Mouse (Mus musculus): ENCODE data around the gene Camta1. TPM values are rescaled to one million over a fixed set of nuclear protein-coding genes. Genes with fewer than 3 reads are reported as not detected.

Camta1 gene
- polyA plus RNA-seq, 1 experiment: 1.8 TPM

GRCm38 (mm10) chr4:151242751-151243150 lies 618.9 kb downstream of the Camta1 start:
- H3K4me1 ChIP-seq (ENCODE audit: control insufficient read depth): no peaks in the 10 kb centered on the region
- TF ChIP-seq TAL1 (IDR thresholded peaks at IDR 0.05; ENCODE audit: low read length) (no peak), GATA1 (IDR thresholded peaks at IDR 0.05; ENCODE audit: low read length) (no peak)
- peaks cover 33% of the 10 kb centered on the region for H3K9me3 ChIP-seq (ENCODE audit: control insufficient read depth, low read length)
- H3K36me3 ChIP-seq (ENCODE audit: control insufficient read depth): no peaks in the 10 kb centered on the region
- no peak overlapping the region for H3K4me3 ChIP-seq (replicated peaks)
- H3K27me3 ChIP-seq (ENCODE audit: control insufficient read depth): no peaks in the 10 kb centered on the region

GRCm38 (mm10) chr4:151240465-151240864 lies 621.2 kb downstream of the Camta1 start:
- H3K4me1 ChIP-seq (ENCODE audit: control insufficient read depth): no peaks in the 10 kb centered on the region
- H3K36me3 ChIP-seq (ENCODE audit: control insufficient read depth): no peaks in the 10 kb centered on the region
- no peak overlapping the region for H3K4me3 ChIP-seq (replicated peaks)
- no peak for TF ChIP-seq TAL1 (IDR thresholded peaks at IDR 0.05; ENCODE audit: low read length)
- no peak for TF ChIP-seq GATA1 (IDR thresholded peaks at IDR 0.05; ENCODE audit: low read length)
- H3K27me3 ChIP-seq (ENCODE audit: control insufficient read depth): no peaks in the 10 kb centered on the region
- H3K9me3 ChIP-seq (ENCODE audit: control insufficient read depth, low read length): peaks cover 37% of the 10 kb centered on the region

- no peaks in the 10 kb centered on the region for H3K27me3 ChIP-seq (ENCODE audit: control insufficient read depth)
- TF ChIP-seq TAL1 (IDR thresholded peaks at IDR 0.05; ENCODE audit: low read length) (no peak), GATA1 (IDR thresholded peaks at IDR 0.05; ENCODE audit: low read length) (no peak)
Measured at GRCm38 (mm10) chr4:151238970-151239684, 622.5 kb downstream of the Camta1 start.

GRCm38 (mm10) chr4:151237501-151237900 lies 624.2 kb downstream of the Camta1 start:
- Histone ChIP-seq H3K4me1 (ENCODE audit: control insufficient read depth) (no peaks in the 10 kb centered on the region), H3K4me3 (replicated peaks) (no peak overlapping the region), H3K9me3 (ENCODE audit: control insufficient read depth, low read length) (peaks cover 45% of the 10 kb centered on the region), H3K27me3 (ENCODE audit: control insufficient read depth) (no peaks in the 10 kb centered on the region), H3K36me3 (ENCODE audit: control insufficient read depth) (no peaks in the 10 kb centered on the region)
- TF ChIP-seq TAL1 (IDR thresholded peaks at IDR 0.05; ENCODE audit: low read length) (no peak), GATA1 (IDR thresholded peaks at IDR 0.05; ENCODE audit: low read length) (no peak)

More at GRCm38 (mm10) chr4:151238970-151239684, 622.5 kb downstream of the Camta1 start:
- Histone ChIP-seq H3K36me3 (ENCODE audit: control insufficient read depth) (no peaks in the 10 kb centered on the region), H3K4me3 (replicated peaks) (no peak overlapping the region), H3K9me3 (ENCODE audit: control insufficient read depth, low read length) (peaks cover 37% of the 10 kb centered on the region), H3K4me1 (ENCODE audit: control insufficient read depth) (no peaks in the 10 kb centered on the region)

- no peak for TF ChIP-seq TAL1 (IDR thresholded peaks at IDR 0.05; ENCODE audit: low read length)
- no peak for TF ChIP-seq GATA1 (IDR thresholded peaks at IDR 0.05; ENCODE audit: low read length)
- Histone ChIP-seq H3K4me1 (ENCODE audit: control insufficient read depth) (no peaks in the 10 kb centered on the region), H3K4me3 (replicated peaks) (no peak overlapping the region), H3K9me3 (ENCODE audit: control insufficient read depth, low read length) (peaks cover 43% of the 10 kb centered on the region), H3K36me3 (ENCODE audit: control insufficient read depth) (no peaks in the 10 kb centered on the region), H3K27me3 (ENCODE audit: control insufficient read depth) (no peaks in the 10 kb centered on the region)
Measured at GRCm38 (mm10) chr4:151234981-151235380, 626.7 kb downstream of the Camta1 start.

- Histone ChIP-seq H3K4me3 (replicated peaks) (no peak overlapping the region), H3K9me3 (ENCODE audit: control insufficient read depth, low read length) (peaks cover 20% of the 10 kb centered on the region), H3K4me1 (ENCODE audit: control insufficient read depth) (no peaks in the 10 kb centered on the region), H3K27me3 (ENCODE audit: control insufficient read depth) (no peaks in the 10 kb centered on the region), H3K36me3 (ENCODE audit: control insufficient read depth) (no peaks in the 10 kb centered on the region)
- TF ChIP-seq GATA1 (IDR thresholded peaks at IDR 0.05; ENCODE audit: low read length) (no peak), TAL1 (IDR thresholded peaks at IDR 0.05; ENCODE audit: low read length) (no peak)
Measured at GRCm38 (mm10) chr4:151232028-151232427, 629.6 kb downstream of the Camta1 start.

- no peak for TF ChIP-seq GATA1 (IDR thresholded peaks at IDR 0.05; ENCODE audit: low read length)
- TF ChIP-seq TAL1 (IDR thresholded peaks at IDR 0.05; ENCODE audit: low read length): no peak
- Histone ChIP-seq H3K4me3 (replicated peaks) (no peak overlapping the region), H3K27me3 (ENCODE audit: control insufficient read depth) (no peaks in the 10 kb centered on the region), H3K36me3 (ENCODE audit: control insufficient read depth) (no peaks in the 10 kb centered on the region), H3K4me1 (ENCODE audit: control insufficient read depth) (no peaks in the 10 kb centered on the region), H3K9me3 (ENCODE audit: control insufficient read depth, low read length) (peaks cover 20% of the 10 kb centered on the region)
Measured at GRCm38 (mm10) chr4:151229073-151229472, 632.6 kb downstream of the Camta1 start.

GRCm38 (mm10) chr4:151226496-151226895 lies 635.2 kb downstream of the Camta1 start:
- Histone ChIP-seq H3K27me3 (ENCODE audit: control insufficient read depth) (no peaks in the 10 kb centered on the region), H3K9me3 (ENCODE audit: control insufficient read depth, low read length) (peaks cover 2% of the 10 kb centered on the region; the same call in 1 of the 2 replicates), H3K4me3 (replicated peaks) (no peak overlapping the region), H3K36me3 (ENCODE audit: control insufficient read depth) (no peaks in the 10 kb centered on the region), H3K4me1 (ENCODE audit: control insufficient read depth) (no peaks in the 10 kb centered on the region)
- TF ChIP-seq GATA1 (IDR thresholded peaks at IDR 0.05; ENCODE audit: low read length): no peak
- TF ChIP-seq TAL1 (IDR thresholded peaks at IDR 0.05; ENCODE audit: low read length): no peak

GRCm38 (mm10) chr4:151224017-151224416 lies 637.7 kb downstream of the Camta1 start:
- H3K36me3 ChIP-seq (ENCODE audit: control insufficient read depth): no peaks in the 10 kb centered on the region
- H3K4me1 ChIP-seq (ENCODE audit: control insufficient read depth): no peaks in the 10 kb centered on the region
- no peak overlapping the region for H3K4me3 ChIP-seq (replicated peaks)
- peaks cover 4% of the 10 kb centered on the region; the same call in 1 of the 2 replicates for H3K9me3 ChIP-seq (ENCODE audit: control insufficient read depth, low read length)
- TF ChIP-seq TAL1 (IDR thresholded peaks at IDR 0.05; ENCODE audit: low read length) (no peak), GATA1 (IDR thresholded peaks at IDR 0.05; ENCODE audit: low read length) (no peak)
- H3K27me3 ChIP-seq (ENCODE audit: control insufficient read depth): no peaks in the 10 kb centered on the region
